Mouse (Mus musculus) midbrain, postnatal 0 days (tissue): ENCODE measurements at regions not wholly inside any gene's neighbourhood (a gene's known extent, or its start where the extent isn't known, plus 50 kb on each side); places are given as distances from the start of the nearest gene placed in this dataset.

Experiments
- ATAC-seq: fragments of 200-750 bp; cut with Nextera tagmentation; 2 replicates; pipeline ENCODE4 v1.8.0; 2017; ENCODE audit warnings: moderate number of reproducible peaks, mild to moderate bottlenecking, moderate TSS enrichment, moderate library complexity; ENCODE audit not compliant: low FRiP score
- DNase-seq: peaks from one replicate; pipeline ENCODE4 v3.0.0-alpha.2; 2015; ENCODE audit warnings: low spot score
- H3K27ac ChIP-seq: fragments of 300-500 bp; sonication (generic); 2 replicates; pipeline ENCODE4 v1.5.1; 2014; ENCODE audit warnings: low read depth, mild to moderate bottlenecking, low read length, mixed read lengths
- H3K27me3 ChIP-seq: fragments of 300-500 bp; sonication (generic); 2 replicates; pipeline ENCODE4 v1.6.1; 2014; ENCODE audit warnings: low read length, control low read depth, mixed read lengths; ENCODE audit not compliant: insufficient read depth
- H3K36me3 ChIP-seq: fragments of 300-500 bp; sonication (generic); 2 replicates; pipeline ENCODE4 v1.6.1; 2014; ENCODE audit warnings: low read length, control low read depth, mixed read lengths; ENCODE audit not compliant: insufficient read depth
- H3K4me1 ChIP-seq: fragments of 300-500 bp; sonication (generic); 2 replicates; pipeline ENCODE4 v1.6.1; 2014; ENCODE audit warnings: mild to moderate bottlenecking, control low read depth, antibody characterized with exemption, low read length, mixed read lengths; ENCODE audit not compliant: insufficient read depth
- H3K4me2 ChIP-seq: fragments of 300-500 bp; sonication (generic); 2 replicates; pipeline ENCODE4 v1.6.1; 2014; ENCODE audit warnings: low read depth, mild to moderate bottlenecking, low read length, mixed read lengths; ENCODE audit not compliant: poor library complexity, severe bottlenecking
- H3K4me3 ChIP-seq: fragments of 300-500 bp; sonication (generic); 2 replicates; pipeline ENCODE4 v1.5.1; 2014; ENCODE audit warnings: low read depth, mild to moderate bottlenecking, low read length, moderate library complexity
- H3K9ac ChIP-seq: fragments of 300-500 bp; sonication (generic); replicated peaks from 2 replicates; pipeline ENCODE4 v1.6.1; 2014; ENCODE audit warnings: mild to moderate bottlenecking, low read length, moderate library complexity, mixed read lengths; ENCODE audit not compliant: poor library complexity, severe bottlenecking
- H3K9me3 ChIP-seq: fragments of 300-500 bp; sonication (generic); 2 replicates; pipeline ENCODE4 v1.6.1; 2016; ENCODE audit warnings: low read length, control low read depth
- CTCF ChIP-seq: IDR thresholded peaks from 2 replicates; pipeline ENCODE4 v1.5.1; 2016; ENCODE audit warnings: antibody characterized with exemption, mild to moderate bottlenecking
- WGBS: fragments of 180-500 bp; shearing (Covaris S2); extraction: QIAGEN DNeasy Blood & Tissue Kit; methylation state at CpG from one replicate; pipeline ENCODE4 v1.1.7; 2014; 5-methylcytosine and 5-hydroxymethylcytosine counted together

DNA sequence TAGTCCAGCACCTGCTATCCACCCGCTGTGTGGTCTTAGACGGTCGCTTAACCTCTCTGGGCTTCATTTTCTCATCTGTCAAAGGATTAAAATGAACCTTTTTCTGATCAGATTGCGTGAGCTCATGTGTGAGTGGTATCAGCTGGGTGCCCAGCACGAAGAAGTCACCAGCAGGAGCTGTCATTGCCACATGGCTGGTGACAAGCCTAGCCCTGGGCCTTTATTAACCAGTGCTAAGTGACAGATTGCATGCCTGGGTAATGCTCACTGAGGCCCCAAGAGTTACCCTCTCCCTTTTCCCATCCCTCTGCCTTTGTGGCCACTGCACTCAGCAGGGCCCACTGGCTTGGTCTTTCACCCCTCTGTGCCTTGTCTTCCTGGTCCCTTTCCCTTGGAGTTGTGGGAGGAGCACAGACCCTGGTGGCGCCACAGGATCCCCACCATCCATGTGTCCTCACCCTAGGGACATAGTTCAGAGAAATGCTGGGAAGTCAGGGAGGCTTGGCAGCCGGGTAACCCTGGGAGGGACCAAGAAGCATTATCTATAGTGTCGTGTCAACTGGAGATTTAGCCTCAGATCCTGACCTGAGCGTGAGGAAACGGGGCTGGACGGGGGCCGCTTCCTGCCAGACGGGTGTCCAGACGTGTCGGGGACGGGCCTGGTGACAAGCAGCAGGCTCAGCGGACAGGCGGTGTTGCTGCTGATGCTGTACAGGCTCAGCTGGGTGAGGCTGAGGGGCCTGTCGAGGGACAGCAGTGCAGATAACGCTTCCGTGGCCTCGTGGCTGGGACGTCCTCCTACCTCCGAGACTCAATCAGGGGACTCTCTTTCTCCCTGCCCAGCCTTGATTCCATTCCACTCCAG is 132.6 kb upstream of the Gsc start:
- Histone ChIP-seq H3K27me3 (no peaks in the 10 kb centered on the region; the same call in 1 of the 2 replicates), H3K4me3 (no peak overlapping the region), H3K9ac (no peak overlapping the region), H3K27ac (no peak overlapping the region), H3K36me3 (no peaks in the 10 kb centered on the region), H3K4me1 (no peaks in the 10 kb centered on the region), H3K9me3 (no peaks in the 10 kb centered on the region), H3K4me2 (no peak overlapping the region)
- DNase-seq (peak; percentile 39), ATAC-seq (0 out of 2 replicates have a peak, but pooled peaks have one; percentile 18)
- no peak for TF ChIP-seq CTCF
- WGBS = 72% methylated on average over 24 of the region's 24 CpGs

DNA sequence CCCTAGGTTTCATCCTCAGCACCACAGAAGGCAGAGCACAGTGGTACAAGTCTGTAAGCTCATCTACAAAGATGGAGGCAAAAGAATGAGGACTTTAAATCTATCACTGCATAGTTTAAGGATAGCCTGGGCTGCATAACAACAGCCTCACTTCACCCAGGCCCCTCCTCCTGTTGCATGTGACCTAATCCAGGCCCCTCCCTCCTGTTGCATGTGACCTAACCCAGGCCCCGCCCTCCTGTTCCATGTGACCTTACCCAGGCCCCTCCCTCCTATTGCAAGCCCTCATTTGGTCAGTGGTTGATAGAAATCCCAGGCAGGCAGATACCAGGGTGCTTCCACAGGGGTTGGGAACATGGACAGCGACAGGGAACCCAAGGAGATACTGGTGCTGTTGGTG is 124.9 kb upstream of the Gsc start:
- no peak for TF ChIP-seq CTCF
- no peak for ATAC-seq
- Histone ChIP-seq H3K36me3 (no peaks in the 10 kb centered on the region), H3K27ac (no peak overlapping the region), H3K4me2 (no peak overlapping the region), H3K4me1 (no peaks in the 10 kb centered on the region), H3K9me3 (no peaks in the 10 kb centered on the region), H3K27me3 (no peaks in the 10 kb centered on the region), H3K9ac (no peak overlapping the region), H3K4me3 (no peak overlapping the region)
- DNase-seq = no peak
- WGBS = 75% methylated on average over 2 of the region's 2 CpGs

DNA sequence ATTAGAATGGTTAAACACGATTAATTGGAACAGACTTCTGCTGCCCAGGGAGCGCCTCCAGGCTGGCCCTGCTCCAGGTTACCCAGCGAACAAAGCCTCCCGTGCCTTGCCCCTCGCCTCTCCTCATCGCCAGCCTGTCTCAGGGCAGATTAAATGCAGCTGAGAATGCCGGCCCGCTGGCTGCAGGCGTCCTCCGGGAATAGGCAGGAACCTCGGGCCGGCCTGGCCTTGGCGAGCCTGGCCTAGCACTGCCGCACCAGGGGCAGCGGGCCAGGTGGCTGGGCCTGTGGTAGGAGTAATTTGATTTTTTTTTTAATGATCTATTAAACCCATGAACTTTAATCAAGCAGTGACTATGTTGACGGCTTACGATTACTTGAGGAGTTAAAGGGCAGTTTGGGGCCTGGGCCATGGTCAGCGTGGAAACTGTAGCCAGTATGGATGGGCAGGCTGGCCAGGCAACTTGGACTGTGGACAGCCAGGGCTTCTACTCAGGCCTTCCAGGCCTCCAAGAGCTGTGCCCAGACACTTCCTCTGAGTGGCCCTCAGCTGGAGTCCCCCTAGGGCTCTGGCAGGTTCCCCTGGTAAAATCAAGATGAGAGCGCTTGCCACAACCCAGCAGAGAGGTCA is 120.5 kb upstream of the Gsc start:
- Histone ChIP-seq H3K4me3 (no peak overlapping the region), H3K4me2 (peak overlapping the region; percentile 9; the same call in 1 of the 2 replicates), H3K9ac (no peak overlapping the region), H3K36me3 (no peaks in the 10 kb centered on the region), H3K27ac (no peak overlapping the region), H3K9me3 (no peaks in the 10 kb centered on the region), H3K4me1 (no peaks in the 10 kb centered on the region), H3K27me3 (no peaks in the 10 kb centered on the region; the same call in 1 of the 2 replicates)
- no peak for TF ChIP-seq CTCF
- WGBS = 19% methylated on average over 19 of the region's 19 CpGs
- DNase-seq = peak; percentile 83
- peak; percentile 66; the same call in 1 of the 2 replicates for ATAC-seq

DNA sequence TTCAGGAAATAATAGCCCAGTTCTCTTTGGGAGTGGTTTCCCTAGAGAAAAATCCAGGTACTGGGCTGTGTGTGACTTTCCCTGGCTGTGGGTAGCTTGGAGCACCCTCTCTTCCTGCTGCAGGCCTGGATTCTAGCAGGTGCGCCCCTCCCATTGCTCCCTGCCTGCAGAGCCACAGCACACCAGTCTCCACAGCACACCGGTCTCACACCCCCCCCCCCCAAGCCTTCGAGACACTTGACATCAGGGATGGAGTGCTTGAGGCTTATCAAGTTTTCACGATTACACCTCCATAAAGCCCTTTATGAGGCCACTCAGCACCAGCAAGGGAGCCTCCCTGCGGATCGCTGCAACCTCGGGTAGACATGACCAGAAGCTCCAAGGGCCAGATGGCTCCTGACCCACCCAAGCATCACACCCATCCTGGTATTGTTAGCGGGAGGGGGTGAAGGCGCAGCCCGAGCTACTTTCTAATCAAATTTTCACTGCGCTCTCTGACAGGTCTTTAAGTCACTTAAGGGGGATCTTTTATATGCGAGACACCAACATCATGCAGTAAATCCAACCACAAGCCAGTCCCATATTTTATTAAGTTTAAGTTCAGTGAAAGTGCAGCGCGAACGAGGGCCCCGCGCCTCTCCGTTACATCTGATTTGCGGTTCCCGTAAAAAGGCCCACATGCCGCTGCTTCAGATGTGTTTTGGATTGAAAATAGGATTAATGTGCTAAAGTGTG is 119.8 kb upstream of the Gsc start:
- H3K9ac ChIP-seq = no peak overlapping the region
- DNase-seq (peak; percentile 25), ATAC-seq (no peak)
- H3K4me2 ChIP-seq = peak overlapping the region; percentile 9; the same call in 1 of the 2 replicates
- H3K36me3 ChIP-seq = no peaks in the 10 kb centered on the region
- no peak overlapping the region for H3K4me3 ChIP-seq
- no peak for TF ChIP-seq CTCF
- 22% methylated on average over 20 of the region's 21 CpGs for WGBS
- H3K9me3 ChIP-seq = no peaks in the 10 kb centered on the region
- H3K27me3 ChIP-seq = no peaks in the 10 kb centered on the region; the same call in 1 of the 2 replicates
- no peaks in the 10 kb centered on the region for H3K4me1 ChIP-seq
- no peak overlapping the region for H3K27ac ChIP-seq

DNA sequence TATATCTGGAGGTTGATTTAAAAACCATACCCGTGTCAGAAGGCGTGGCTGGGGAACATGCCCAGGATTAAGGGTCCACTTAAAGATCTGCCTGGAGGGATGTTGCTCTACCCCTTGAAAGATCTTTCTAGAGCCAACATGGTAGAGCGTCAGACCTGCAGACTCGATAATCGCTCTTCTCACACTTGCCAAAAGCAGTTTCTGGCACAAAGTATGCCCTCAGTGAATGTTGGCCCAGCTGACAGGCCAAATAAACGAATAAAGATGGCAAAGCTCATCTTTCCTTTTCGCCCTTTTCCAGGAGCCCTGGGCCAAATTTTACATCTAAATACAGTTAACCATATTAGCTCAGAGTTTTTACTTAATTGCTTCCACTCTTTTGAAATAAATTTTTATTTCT is 118.4 kb upstream of the Gsc start:
- DNase-seq (peak; percentile 36), ATAC-seq (no peak)
- H3K27ac ChIP-seq = no peak overlapping the region
- WGBS = 79% methylated on average over 7 of the region's 7 CpGs
- H3K4me1 ChIP-seq = no peaks in the 10 kb centered on the region
- no peaks in the 10 kb centered on the region for H3K9me3 ChIP-seq
- H3K9ac ChIP-seq = no peak overlapping the region
- no peaks in the 10 kb centered on the region for H3K36me3 ChIP-seq
- no peaks in the 10 kb centered on the region; the same call in 1 of the 2 replicates for H3K27me3 ChIP-seq
- no peak for TF ChIP-seq CTCF
- H3K4me2 ChIP-seq = no peak overlapping the region
- H3K4me3 ChIP-seq = no peak overlapping the region
